Mouse (Mus musculus) MEL (cell line): ENCODE results near the gene Abca13. TPM values are rescaled to one million over a fixed set of nuclear protein-coding genes. Genes with fewer than 3 reads are reported as not detected.

Experiments
- DNase-seq: peaks from one replicate; pipeline ENCODE4 v3.0.0; 2011; ENCODE audit warnings: low read depth, low spot score
- H3K27ac ChIP-seq: 2 replicates; pipeline ENCODE4 v1.5.1; 2012; ENCODE audit warnings: low read depth, mild to moderate bottlenecking, control low read depth, low read length, moderate library complexity; ENCODE audit not compliant: control insufficient read depth
- H3K27me3 ChIP-seq, 2 experiments: fragments of 150-350 bp in 1 of 2; sonication (generic) in 1 of 2; 2 replicates each; pipeline ENCODE4 v1.6.1; 2012; ENCODE audit warnings: low read length in 2 of 2, mild to moderate bottlenecking in 2 of 2, improper control_type of control experiment in 1 of 2, moderate library complexity in 1 of 2; ENCODE audit not compliant: insufficient read depth in 2 of 2, control insufficient read depth in 1 of 2
- H3K36me3 ChIP-seq, 2 experiments: 2 replicates each; pipeline ENCODE4 v1.6.1; 2012 to 2014; ENCODE audit warnings: low read length in 2 of 2, improper control_type of control experiment in 1 of 2, inconsistent platforms in 1 of 2, mild to moderate bottlenecking in 1 of 2; ENCODE audit not compliant: insufficient read depth in 2 of 2, control insufficient read depth in 1 of 2
- H3K4me1 ChIP-seq, 2 experiments: fragments of 150-350 bp in 1 of 2; sonication (generic) in 1 of 2; 2 replicates each; pipeline ENCODE4 v1.6.1; 2012; ENCODE audit warnings: low read length in 2 of 2, improper control_type of control experiment in 1 of 2, mild to moderate bottlenecking in 1 of 2; ENCODE audit not compliant: insufficient read depth in 2 of 2, control insufficient read depth in 1 of 2
- H3K4me3 ChIP-seq, 2 experiments: fragments of 150-350 bp in 1 of 2; sonication (generic) in 1 of 2; 2 replicates each; pipeline ENCODE4 v1.5.1; 2012; ENCODE audit warnings: low read depth in 2 of 2, low read length in 2 of 2, mild to moderate bottlenecking in 2 of 2, moderate library complexity in 2 of 2, control low read depth in 1 of 2, improper control_type of control experiment in 1 of 2; ENCODE audit not compliant: control insufficient read depth in 1 of 2, insufficient read depth in 1 of 2
- H3K79me2 ChIP-seq: 2 replicates; pipeline ENCODE4 v1.6.1; 2012; ENCODE audit warnings: mild to moderate bottlenecking, low read length, moderate library complexity; ENCODE audit not compliant: control insufficient read depth, poor library complexity, insufficient read depth
- H3K9ac ChIP-seq: 2 replicates; pipeline ENCODE4 v1.6.1; 2012; ENCODE audit warnings: low read depth, mild to moderate bottlenecking, control low read depth, low read length, moderate library complexity; ENCODE audit not compliant: control insufficient read depth, poor library complexity, severe bottlenecking
- H3K9me3 ChIP-seq: fragments of 150-350 bp; sonication (generic); replicated peaks from 2 replicates; pipeline ENCODE4 v1.6.1; 2012; ENCODE audit warnings: mild to moderate bottlenecking, low read length, improper control_type of control experiment, moderate library complexity; ENCODE audit not compliant: insufficient read depth
- BHLHE40 ChIP-seq: IDR thresholded peaks from 2 replicates; pipeline ENCODE4 v1.6.1; 2012; ENCODE audit warnings: low read depth, mild to moderate bottlenecking, inconsistent platforms, low read length, improper control_type of control experiment, borderline replicate concordance
- CHD1 ChIP-seq: IDR thresholded peaks from 2 replicates; pipeline ENCODE4 v1.6.1; 2012; ENCODE audit warnings: low read depth, mild to moderate bottlenecking, inconsistent platforms, low read length, improper control_type of control experiment
- CTCF ChIP-seq, 3 experiments: IDR thresholded peaks in 2 of 3; conservative IDR thresholded peaks in 1 of 3; 2 replicates each; pipeline ENCODE4 v1.5.1; 2011 to 2012; ENCODE audit warnings: low read length in 3 of 3, low read depth in 2 of 3, mild to moderate bottlenecking in 2 of 3, improper control_type of control experiment in 1 of 3, inconsistent platforms in 1 of 3, mixed read lengths in 1 of 3, moderate library complexity in 1 of 3; ENCODE audit not compliant: control insufficient read depth in 1 of 3, insufficient read depth in 1 of 3, poor library complexity in 1 of 3, severe bottlenecking in 1 of 3
- E2F4 ChIP-seq: IDR thresholded peaks from 2 replicates; pipeline ENCODE4 v1.6.1; 2011; ENCODE audit warnings: low read depth, low read length, improper control_type of control experiment, borderline replicate concordance
- ETS1 ChIP-seq: IDR thresholded peaks from 2 replicates; pipeline ENCODE4 v1.6.1; 2012; ENCODE audit warnings: low read depth, mild to moderate bottlenecking, inconsistent platforms, low read length, improper control_type of control experiment, moderate library complexity
- MAX ChIP-seq: IDR thresholded peaks from 2 replicates; pipeline ENCODE4 v1.6.1; 2011; ENCODE audit warnings: low read length, improper control_type of control experiment
- MEF2A ChIP-seq: IDR thresholded peaks from 2 replicates; pipeline ENCODE4 v1.6.1; 2014; ENCODE audit warnings: low read depth, mild to moderate bottlenecking, inconsistent platforms, low read length, improper control_type of control experiment; ENCODE audit not compliant: poor library complexity, insufficient replicate concordance, severe bottlenecking; ENCODE audit errors: extremely low read depth
- MXI1 ChIP-seq: IDR thresholded peaks from 2 replicates; pipeline ENCODE4 v1.6.1; 2011; ENCODE audit warnings: mild to moderate bottlenecking, low read depth, low read length, improper control_type of control experiment
- MYB ChIP-seq: IDR thresholded peaks from 2 replicates; pipeline ENCODE4 v1.6.1; 2011; ENCODE audit warnings: mild to moderate bottlenecking, low read depth, low read length, improper control_type of control experiment
- MYC ChIP-seq: IDR thresholded peaks from 2 replicates; pipeline ENCODE4 v1.6.1; 2011; ENCODE audit warnings: low read depth, mild to moderate bottlenecking, low read length, improper control_type of control experiment, moderate library complexity
- POLR2A ChIP-seq, 2 experiments: IDR thresholded peaks; 2 replicates each; pipeline ENCODE4 v1.6.1; 2011 to 2012; ENCODE audit warnings: low read length in 2 of 2, mild to moderate bottlenecking in 2 of 2, control low read depth in 1 of 2, improper control_type of control experiment in 1 of 2, low read depth in 1 of 2, moderate library complexity in 1 of 2; ENCODE audit not compliant: control insufficient read depth in 1 of 2, insufficient read depth in 1 of 2, poor library complexity in 1 of 2
- POLR2AphosphoS2 ChIP-seq: IDR thresholded peaks from 2 replicates; pipeline ENCODE4 v1.6.1; 2011; ENCODE audit warnings: low read length, improper control_type of control experiment
- RAD21 ChIP-seq: IDR thresholded peaks from 2 replicates; pipeline ENCODE4 v1.6.1; 2011; ENCODE audit warnings: mild to moderate bottlenecking, low read depth, low read length, improper control_type of control experiment
- RCOR1 ChIP-seq: IDR thresholded peaks from 2 replicates; pipeline ENCODE4 v1.6.1; 2012; ENCODE audit warnings: low read depth, mild to moderate bottlenecking, inconsistent platforms, low read length, improper control_type of control experiment
- TAL1 ChIP-seq: IDR thresholded peaks from 2 replicates; pipeline ENCODE4 v1.6.1; 2012; ENCODE audit warnings: mild to moderate bottlenecking, inconsistent platforms, low read length, moderate library complexity, mixed read lengths
- TBP ChIP-seq: IDR thresholded peaks from 2 replicates; pipeline ENCODE4 v1.8.0; 2011; ENCODE audit warnings: low read depth, low read length, improper control_type of control experiment
- UBTF ChIP-seq: IDR thresholded peaks from 2 replicates; pipeline ENCODE4 v1.6.1; 2012; ENCODE audit warnings: low read depth, mild to moderate bottlenecking, inconsistent platforms, low read length, improper control_type of control experiment, moderate library complexity, borderline replicate concordance; ENCODE audit not compliant: insufficient read depth
- USF1 ChIP-seq: IDR thresholded peaks from 2 replicates; pipeline ENCODE4 v1.6.1; 2014; ENCODE audit warnings: low read depth, mild to moderate bottlenecking, inconsistent platforms, low read length, improper control_type of control experiment, moderate library complexity
- USF2 ChIP-seq, 2 experiments: IDR thresholded peaks; 2 replicates each; pipeline ENCODE4 v1.6.1; 2011 to 2012; ENCODE audit warnings: improper control_type of control experiment in 2 of 2, low read length in 2 of 2, borderline replicate concordance in 1 of 2, inconsistent platforms in 1 of 2, low read depth in 1 of 2, mild to moderate bottlenecking in 1 of 2; ENCODE audit not compliant: insufficient read depth in 1 of 2
- ZC3H11A ChIP-seq: IDR thresholded peaks from 2 replicates; pipeline ENCODE4 v1.6.1; 2012; ENCODE audit warnings: low read depth, mild to moderate bottlenecking, inconsistent platforms, low read length, improper control_type of control experiment
- ZMIZ1 ChIP-seq: IDR thresholded peaks from 2 replicates; pipeline ENCODE4 v1.6.1; 2012; ENCODE audit warnings: low read depth, mild to moderate bottlenecking, inconsistent platforms, low read length, improper control_type of control experiment, moderate library complexity
- ZNF384 ChIP-seq: IDR thresholded peaks from 2 replicates; pipeline ENCODE4 v1.6.1; 2012; ENCODE audit warnings: low read depth, mild to moderate bottlenecking, inconsistent platforms, low read length, improper control_type of control experiment
- polyA plus RNA-seq, 2 experiments: library from polyadenylated mRNA; stranded (reverse) in 1 of 2; unstranded in 1 of 2; fragments of >175 nt in 1 of 2; fragments of >200 nt in 1 of 2; gene quantifications; 2 replicates each; pipeline versions ENCODE4 v1.2.1 to v1.2.4; 2012; ENCODE audit warnings: low replicate concordance in 2 of 2, low read depth in 1 of 2; ENCODE audit not compliant: insufficient read length in 2 of 2, insufficient read depth in 1 of 2, missing spikeins in 1 of 2
- total RNA-seq: library from RNA; depleted of rRNA; stranded (reverse); fragments of 300-350 nt; gene quantifications from 2 replicates; pipeline ENCODE4 v1.2.3, GENCODE M21; 2012

The Abca13 gene
- total and polyA plus RNA-seq, 3 experiments = not detected

GRCm38 (mm10) chr11:9210707-9211106 is 19.0 kb downstream of the Abca13 start:
- Histone ChIP-seq H3K9ac (no peak overlapping the region), H3K79me2 (no peaks in the 10 kb centered on the region), H3K27ac (no peak overlapping the region), H3K4me1 (no peaks in the 10 kb centered on the region), H3K36me3 (no peaks in the 10 kb centered on the region), H3K27me3 (no peaks in the 10 kb centered on the region), H3K4me3 (no peak overlapping the region), H3K9me3 (no peaks in the 10 kb centered on the region)
- DNase-seq = no peak
- no peak for TF ChIP-seq MXI1
- TF ChIP-seq MEF2A = no peak
- TF ChIP-seq MYB = no peak
- TF ChIP-seq BHLHE40 = no peak
- TF ChIP-seq ZMIZ1 = no peak
- TF ChIP-seq UBTF = no peak
- TF ChIP-seq RCOR1 = no peak
- TF ChIP-seq ZNF384 = no peak
- TF ChIP-seq TAL1 = no peak
- TF ChIP-seq CTCF (IDR thresholded peaks at IDR 0.05 in 2 of 3, conservative IDR thresholded peaks at IDR 0.05 in 1 of 3; ENCODE audit: control insufficient read depth in 1 of 3, insufficient read depth in 1 of 3, low read depth in 2 of 3, low read length in 3 of 3, poor library complexity in 1 of 3, severe bottlenecking in 1 of 3) = no peak
- no peak for TF ChIP-seq TBP
- no peak for TF ChIP-seq MAX
- TF ChIP-seq USF2 (IDR thresholded peaks at IDR 0.05; ENCODE audit: borderline replicate concordance in 1 of 2, insufficient read depth in 1 of 2, low read depth in 1 of 2, low read length in 2 of 2) = no peak
- TF ChIP-seq E2F4 = no peak

GRCm38 (mm10) chr11:9213580-9213979 is 21.8 kb downstream of the Abca13 start:
- no peak for DNase-seq
- H3K9ac ChIP-seq = no peak overlapping the region
- H3K27ac ChIP-seq = no peak overlapping the region
- no peak for TF ChIP-seq MXI1
- no peak for TF ChIP-seq RAD21
- TF ChIP-seq ZC3H11A = no peak
- TF ChIP-seq MYC = no peak
- TF ChIP-seq ETS1 = no peak
- no peak for TF ChIP-seq POLR2A (IDR thresholded peaks at IDR 0.05; ENCODE audit: control insufficient read depth in 1 of 2, insufficient read depth in 1 of 2, low read depth in 1 of 2, low read length in 2 of 2, poor library complexity in 1 of 2)
- TF ChIP-seq CHD1 = no peak
- no peak for TF ChIP-seq USF1
- TF ChIP-seq POLR2AphosphoS2 = no peak
- no peak for TF ChIP-seq ZMIZ1
- TF ChIP-seq TAL1 = no peak
- H3K4me3 ChIP-seq = no peak overlapping the region
- H3K4me1 ChIP-seq = no peaks in the 10 kb centered on the region
- H3K27me3 ChIP-seq = no peaks in the 10 kb centered on the region
- no peaks in the 10 kb centered on the region for H3K9me3 ChIP-seq
- H3K79me2 ChIP-seq = no peaks in the 10 kb centered on the region
- no peaks in the 10 kb centered on the region for H3K36me3 ChIP-seq
